18 mouse cellular contexts compared by ENCODE assay signal in the genomic region with DNA sequence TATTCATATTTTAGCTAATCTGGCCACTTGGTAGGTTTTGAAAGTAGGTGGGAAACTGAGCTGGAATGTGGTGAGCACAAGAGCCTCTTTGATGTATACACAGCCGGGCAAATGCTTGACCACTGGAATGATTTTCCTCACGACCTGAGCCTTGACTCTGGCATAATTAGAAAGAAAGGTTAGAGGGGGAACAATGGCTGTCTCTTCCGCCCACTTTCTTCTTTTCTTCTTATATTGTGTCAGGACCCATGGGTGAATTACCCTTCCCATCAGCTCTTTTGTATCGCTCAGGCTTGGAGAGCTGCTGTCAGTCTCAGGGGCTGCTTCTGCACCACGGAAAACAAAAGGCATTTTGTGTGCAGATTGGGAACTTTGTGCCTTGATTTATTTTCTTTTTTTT.
DNase-seq lines count a peak whose midpoint lies in the region; ATAC-seq and TF ChIP-seq lines count a peak whose summit lies in the region.
"Had no signal": no experiment of that assay in that cellular context is flagged by ENCODE, and none has a peak within 500 bp of the region (broad histone marks: within the 10 kb centered on the region; RNA-seq: fewer than 3 reads in every experiment).

No protein-coding gene starts in this region.

- H3K9me3 ChIP-seq in limb, embryonic 11.5 days (ENCODE audit: control insufficient read depth, low read length), result no peaks in the 10 kb centered on the region
- no peaks in the 10 kb centered on the region for H3K9me3 ChIP-seq in limb, embryonic 10.5 days (replicated peaks)
- H3K9me3 ChIP-seq in forebrain, embryonic 11.5 days (ENCODE audit: control insufficient read depth, low read length), result no peaks in the 10 kb centered on the region
- H3K9me3 ChIP-seq in hindbrain, postnatal 0 days (ENCODE audit: low read length), result no peaks in the 10 kb centered on the region
- H3K9me3 ChIP-seq: heart, embryonic 13.5 days; lung, embryonic 15.5 days; megakaryocyte, embryonic 14.5 days had no signal

- no peaks in the 10 kb centered on the region for H3K4me1 ChIP-seq in limb, embryonic 11.5 days (ENCODE audit: control insufficient read depth, insufficient read depth, low read length)
- H3K4me1 ChIP-seq in limb, embryonic 10.5 days, result no peaks in the 10 kb centered on the region; the same call in 1 of the 2 replicates
- peaks cover 10% of the 10 kb centered on the region; the same call in 1 of the 2 replicates for H3K4me1 ChIP-seq in forebrain, embryonic 11.5 days (replicated peaks; ENCODE audit: control insufficient read depth, insufficient read depth, low read length)
- 0 out of 2 replicates have a peak, but pooled peaks cover 4% of the 10 kb centered on the region for H3K4me1 ChIP-seq in hindbrain, postnatal 0 days (ENCODE audit: insufficient read depth, low read length)
- H3K4me1 ChIP-seq: lung, embryonic 15.5 days had no signal

- no peak overlapping the region for H3K9ac ChIP-seq in limb, embryonic 11.5 days (ENCODE audit: low read length)
- H3K9ac ChIP-seq in forebrain, embryonic 11.5 days (ENCODE audit: low read length), result no peak overlapping the region
- H3K9ac ChIP-seq in hindbrain, postnatal 0 days (replicated peaks; ENCODE audit: low read length), result no peak overlapping the region
- H3K9ac ChIP-seq: heart, embryonic 13.5 days; lung, embryonic 15.5 days had no signal

- ATAC-seq in limb, embryonic 11.5 days (ENCODE audit: insufficient number of reproducible peaks, low FRiP score, low TSS enrichment, low read depth), result no peak
- ATAC-seq in forebrain, embryonic 11.5 days (replicated peaks; ENCODE audit: low FRiP score), result peak; percentile 53
- no peak for ATAC-seq in hindbrain, postnatal 0 days

- H3K36me3 ChIP-seq in limb, embryonic 11.5 days (ENCODE audit: control insufficient read depth, insufficient read depth, low read length), result no peaks in the 10 kb centered on the region
- no peaks in the 10 kb centered on the region for H3K36me3 ChIP-seq in limb, embryonic 10.5 days
- no peaks in the 10 kb centered on the region for H3K36me3 ChIP-seq in forebrain, embryonic 11.5 days (ENCODE audit: control insufficient read depth, insufficient read depth, low read length)
- no peaks in the 10 kb centered on the region for H3K36me3 ChIP-seq in hindbrain, postnatal 0 days (ENCODE audit: insufficient read depth, low read length)
- H3K36me3 ChIP-seq: heart, embryonic 13.5 days; lung, embryonic 15.5 days had no signal

- no peaks in the 10 kb centered on the region for H3K27me3 ChIP-seq in limb, embryonic 11.5 days (ENCODE audit: control insufficient read depth, insufficient read depth, low read length)
- no peaks in the 10 kb centered on the region for H3K27me3 ChIP-seq in limb, embryonic 10.5 days (ENCODE audit: low read depth, poor library complexity, severe bottlenecking)
- no peaks in the 10 kb centered on the region for H3K27me3 ChIP-seq in forebrain, embryonic 11.5 days (ENCODE audit: control insufficient read depth, insufficient read depth, low read length)
- no peaks in the 10 kb centered on the region for H3K27me3 ChIP-seq in hindbrain, postnatal 0 days (ENCODE audit: insufficient read depth, low read length)
- H3K27me3 ChIP-seq: heart, embryonic 13.5 days; lung, embryonic 15.5 days; megakaryocyte, embryonic 14.5 days had no signal

- 52% methylated on average over 5 of the region's 5 CpGs for WGBS in limb, embryonic 11.5 days
- 57% methylated on average over 5 of the region's 5 CpGs for WGBS in limb, embryonic 10.5 days
- WGBS in forebrain, embryonic 11.5 days, result 7% methylated on average over 5 of the region's 5 CpGs
- WGBS in hindbrain, postnatal 0 days, result 33% methylated on average over 5 of the region's 5 CpGs

- H3K27ac ChIP-seq in limb, embryonic 11.5 days (replicated peaks; ENCODE audit: low read depth, low read length), result no peak overlapping the region
- no peak overlapping the region for H3K27ac ChIP-seq in limb, embryonic 10.5 days
- no peak overlapping the region for H3K27ac ChIP-seq in forebrain, embryonic 11.5 days (ENCODE audit: low read depth, low read length)
- H3K27ac ChIP-seq in hindbrain, postnatal 0 days, result peak overlapping the region; percentile 41; the same call in 1 of the 2 replicates
- H3K27ac ChIP-seq: heart, embryonic 13.5 days; lung, embryonic 15.5 days had no signal

- no peak overlapping the region for H3K4me3 ChIP-seq in limb, embryonic 11.5 days (ENCODE audit: low read depth, low read length)
- no peak overlapping the region for H3K4me3 ChIP-seq in limb, embryonic 10.5 days
- H3K4me3 ChIP-seq in forebrain, embryonic 11.5 days (ENCODE audit: low read depth, low read length), result no peak overlapping the region
- no peak overlapping the region for H3K4me3 ChIP-seq in hindbrain, postnatal 0 days (ENCODE audit: low read length)
- H3K4me3 ChIP-seq: heart, embryonic 13.5 days; lung, embryonic 15.5 days; megakaryocyte, embryonic 14.5 days had no signal

- H3K4me2 ChIP-seq in limb, embryonic 11.5 days (ENCODE audit: low read depth, severe bottlenecking), result no peak overlapping the region
- no peak overlapping the region for H3K4me2 ChIP-seq in forebrain, embryonic 11.5 days (ENCODE audit: low read depth, low read length, severe bottlenecking)
- H3K4me2 ChIP-seq in hindbrain, postnatal 0 days (ENCODE audit: low read depth, low read length), result no peak overlapping the region
- H3K4me2 ChIP-seq: heart, embryonic 13.5 days; lung, embryonic 15.5 days had no signal

- DNase-seq in limb, embryonic 11.5 days (ENCODE audit: low spot score), result peak; percentile 15
- DNase-seq in limb, embryonic 10.5 days (ENCODE audit: low spot score), result no peak
- DNase-seq in ZHBTc4 (ENCODE audit: low read depth, low spot score), result peak; percentile 19
- no peak for DNase-seq in forebrain, embryonic 11.5 days (ENCODE audit: low spot score)
- no peak for DNase-seq in hindbrain, postnatal 0 days (ENCODE audit: low spot score)
- DNase-seq in testis, postnatal 14 days (ENCODE audit: low spot score), result no peak
- no peak for DNase-seq in adrenal gland, postnatal 14 days
- DNase-seq in heart, adult 18-20 months, result no peak
- DNase-seq: B cell, adult 2 months; cerebellum, adult 11-12 months; cerebellum, postnatal 36 days; heart, postnatal 4 days; kidney, adult 11 months; kidney, postnatal 10 days; layer of hippocampus, adult 9-11 months had no signal

- TF ChIP-seq CTCF in hindbrain, postnatal 0 days (IDR thresholded peaks at IDR 0.05; ENCODE audit: low read depth), result no peak

Comparison
In these comparisons a context has a peak if more than half of its experiments do, and no peak if none do; other contexts are left out.
1. DNase-seq: peak in limb, embryonic 11.5 days (single experiment) and ZHBTc4 (single experiment); none in limb, embryonic 10.5 days (single experiment), forebrain, embryonic 11.5 days (single experiment), hindbrain, postnatal 0 days (single experiment), testis, postnatal 14 days (single experiment), adrenal gland, postnatal 14 days (single experiment) and heart, adult 18-20 months (0 of 2).